Mouse (Mus musculus) urinary bladder, postnatal 10 days (tissue): ENCODE results near the gene Gm44596.
"Not testable (repeated sequence)": the region's sequence is repeated elsewhere in the genome, so short reads cannot be mapped to it uniquely, and the experiment has no call there.

Source experiments
- DNase-seq: peaks from one replicate; pipeline ENCODE4 v3.0.0; 2022; ENCODE audit warnings: low spot score

The Gm44596 gene

DNA sequence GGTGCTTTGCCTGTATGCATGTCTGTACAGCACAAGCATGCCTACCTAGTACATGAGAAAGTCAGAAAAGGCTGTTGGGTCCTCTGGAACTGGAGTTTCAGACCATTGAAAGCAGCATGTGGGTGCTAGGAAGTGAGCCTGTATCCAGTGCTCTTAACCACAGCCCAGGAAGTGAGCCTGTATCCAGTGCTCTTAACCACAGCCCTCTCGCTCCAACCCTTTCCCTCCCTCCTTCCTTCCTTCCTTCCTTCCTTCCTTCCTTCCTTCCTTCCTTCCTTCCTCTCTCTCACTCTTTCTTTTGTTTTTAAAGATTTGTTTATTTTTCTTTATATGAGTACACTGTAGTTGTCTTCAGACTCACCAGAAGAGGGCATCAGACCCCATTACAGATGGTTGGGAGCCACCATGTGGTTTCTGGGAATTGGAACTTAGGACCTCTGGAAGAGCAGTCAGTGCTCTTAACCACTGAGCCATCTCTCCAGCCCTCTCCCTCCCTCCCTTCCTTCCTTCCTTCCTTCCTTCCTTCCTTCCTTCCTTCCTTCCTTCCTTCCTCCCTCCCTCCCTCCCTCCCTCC lies 5.4 kb downstream of the Gm44596 start:
- DNase-seq: not testable (repeated sequence)

DNA sequence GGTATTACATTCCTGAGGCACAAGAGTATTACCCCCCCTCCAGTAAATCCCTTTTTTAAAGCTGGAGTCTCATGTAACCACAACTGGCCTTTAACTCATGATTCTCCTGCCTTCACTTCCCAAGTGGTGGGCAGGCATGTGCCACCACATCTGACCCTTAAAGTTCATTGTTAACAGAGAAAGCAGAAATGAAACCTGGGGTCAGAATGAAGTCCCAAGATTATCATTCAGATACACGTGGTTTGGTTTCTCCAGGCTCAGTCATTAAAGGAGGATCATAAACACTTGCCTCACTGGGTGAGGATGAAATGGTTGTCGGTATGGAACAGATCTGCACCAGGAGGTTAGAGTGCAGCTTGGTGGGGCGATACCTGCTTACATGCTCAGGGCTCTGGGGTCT lies 6.0 kb downstream of the Gm44596 start:
- no peak for DNase-seq

DNA sequence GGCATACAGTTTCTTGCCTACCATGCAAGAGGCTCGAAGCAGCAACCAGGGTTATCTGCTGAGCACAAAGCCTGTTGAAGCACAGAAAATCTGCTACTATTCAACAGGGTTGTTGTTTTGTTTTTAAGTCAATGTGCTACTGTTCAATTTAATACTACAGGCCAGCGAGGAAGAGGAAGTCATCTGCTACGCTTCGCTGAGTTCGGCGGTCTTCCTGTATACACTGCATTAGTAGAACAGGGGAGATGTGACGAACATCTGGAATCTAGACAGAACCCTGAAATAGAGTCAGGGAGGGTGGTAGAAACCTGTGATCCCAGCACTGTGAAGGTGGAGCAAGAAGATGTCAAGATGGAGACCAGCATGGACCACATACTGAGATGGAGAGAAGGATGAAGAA lies 8.4 kb downstream of the Gm44596 start:
- DNase-seq: no peak

DNA sequence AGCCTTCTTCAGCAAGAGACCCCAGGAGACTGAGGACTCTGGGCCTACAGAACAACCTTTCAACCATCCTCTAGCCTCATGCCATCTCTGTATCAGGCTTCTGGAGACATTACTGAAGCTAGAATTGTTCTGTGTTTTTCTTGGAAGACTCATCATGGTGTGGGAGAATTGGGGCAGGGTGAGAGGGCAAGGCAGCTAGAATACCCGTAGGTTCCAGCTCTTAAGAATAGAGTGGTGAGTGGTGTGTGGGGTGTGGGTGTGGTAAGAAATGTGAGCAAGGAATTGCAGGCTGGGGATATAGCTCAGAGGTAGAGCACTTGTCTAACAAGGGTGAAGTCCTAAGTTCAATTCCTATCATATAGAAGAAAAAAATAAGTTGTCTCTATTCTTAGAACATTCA lies 9.7 kb downstream of the Gm44596 start:
- DNase-seq: no peak

DNA sequence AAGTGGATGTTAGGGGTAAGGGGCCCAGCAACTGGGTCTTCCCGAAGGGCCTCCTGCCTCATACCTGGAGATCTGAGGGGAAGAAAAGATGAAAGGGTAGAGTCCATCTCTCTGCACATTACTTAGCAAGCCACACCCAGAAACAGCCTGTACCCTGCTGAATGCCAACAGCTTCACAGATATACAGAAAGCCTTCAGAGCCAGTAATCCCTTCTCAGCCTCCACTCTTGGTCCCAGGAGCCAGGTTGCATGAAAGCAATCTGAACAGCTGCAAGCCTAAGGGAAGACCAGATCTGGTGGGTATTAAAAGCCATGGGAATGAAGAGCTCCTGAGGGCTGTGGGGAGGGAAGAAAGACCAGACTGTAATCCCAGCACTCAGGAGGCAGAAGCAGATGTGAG lies 13.9 kb downstream of the Gm44596 start:
- DNase-seq: no peak

DNA sequence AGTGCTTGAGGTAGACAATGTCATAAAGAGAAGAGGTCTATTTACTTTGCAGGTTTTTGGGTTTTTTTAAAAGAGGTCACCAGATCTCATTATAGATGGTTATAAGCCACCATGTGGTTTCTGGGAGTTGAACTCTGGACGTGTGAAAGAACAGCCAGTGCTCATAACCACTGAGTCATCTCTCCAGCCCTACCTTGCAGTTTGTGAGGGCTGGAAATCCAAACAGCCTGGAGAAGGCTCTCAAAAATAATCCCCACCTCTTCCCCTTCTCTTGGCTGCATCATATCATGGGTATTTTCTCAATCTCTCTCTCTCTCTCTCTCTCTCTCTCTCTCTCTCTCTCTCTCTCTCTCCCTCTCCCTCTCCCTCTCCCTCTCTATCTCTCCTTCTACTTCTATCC lies 15.4 kb downstream of the Gm44596 start:
- DNase-seq: no peak

DNA sequence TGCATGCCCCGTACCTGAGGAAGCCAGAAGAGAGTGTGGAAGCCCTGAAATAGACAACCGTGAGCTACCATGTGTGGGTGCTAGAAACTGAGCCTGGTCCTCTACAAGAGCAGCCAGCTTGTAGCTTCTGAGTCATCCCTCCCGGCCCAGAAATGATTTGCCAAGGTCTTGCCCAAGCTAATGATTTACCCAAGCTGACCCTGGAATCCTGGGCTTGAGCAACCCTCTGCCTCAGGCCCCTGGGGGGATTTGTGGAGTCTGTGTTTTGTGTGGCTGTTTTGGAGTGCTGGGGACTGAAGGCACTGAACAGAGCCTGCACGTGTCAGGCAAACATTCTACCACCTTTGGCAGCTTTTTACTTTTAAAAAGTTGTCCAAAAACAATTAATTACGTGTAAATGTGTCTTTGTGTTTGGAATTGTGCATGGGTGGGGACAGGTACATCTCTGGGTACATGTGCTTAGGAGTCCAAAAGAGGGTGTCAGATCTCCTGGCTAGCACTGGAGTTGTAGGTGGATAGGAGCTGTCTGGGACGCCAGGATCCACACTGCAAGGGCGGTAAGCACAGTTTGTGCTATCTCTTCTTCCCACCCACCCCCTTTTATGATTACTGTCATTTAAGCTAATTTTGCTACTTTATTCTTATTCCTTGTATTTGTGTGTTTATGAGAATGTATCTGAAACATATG lies 22.4 kb downstream of the Gm44596 start:
- DNase-seq: no peak

DNA sequence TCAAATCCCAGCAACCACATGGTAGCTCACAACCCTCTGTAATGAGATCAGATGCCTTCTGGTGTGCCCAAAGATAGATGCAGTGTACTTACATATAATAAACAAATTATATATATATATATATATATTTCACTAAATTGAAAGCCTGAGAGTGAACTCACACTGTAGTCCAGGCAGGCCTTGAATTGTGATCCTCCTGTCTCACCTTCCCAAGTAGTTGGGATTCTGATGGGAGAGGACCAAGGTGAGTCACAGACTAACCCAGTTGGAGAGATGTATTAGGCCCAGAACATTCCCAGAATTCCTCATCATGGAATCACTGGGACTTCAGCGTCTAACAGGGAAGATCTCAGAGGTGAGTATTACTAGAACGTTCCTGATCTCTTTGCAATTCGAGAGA lies 23.7 kb downstream of the Gm44596 start, which contains the start of gene Nrip2:
Nrip2 (plus strand) TSS at position 301 of the 400 bp plus-strand sequence.
- DNase-seq: no peak

DNA sequence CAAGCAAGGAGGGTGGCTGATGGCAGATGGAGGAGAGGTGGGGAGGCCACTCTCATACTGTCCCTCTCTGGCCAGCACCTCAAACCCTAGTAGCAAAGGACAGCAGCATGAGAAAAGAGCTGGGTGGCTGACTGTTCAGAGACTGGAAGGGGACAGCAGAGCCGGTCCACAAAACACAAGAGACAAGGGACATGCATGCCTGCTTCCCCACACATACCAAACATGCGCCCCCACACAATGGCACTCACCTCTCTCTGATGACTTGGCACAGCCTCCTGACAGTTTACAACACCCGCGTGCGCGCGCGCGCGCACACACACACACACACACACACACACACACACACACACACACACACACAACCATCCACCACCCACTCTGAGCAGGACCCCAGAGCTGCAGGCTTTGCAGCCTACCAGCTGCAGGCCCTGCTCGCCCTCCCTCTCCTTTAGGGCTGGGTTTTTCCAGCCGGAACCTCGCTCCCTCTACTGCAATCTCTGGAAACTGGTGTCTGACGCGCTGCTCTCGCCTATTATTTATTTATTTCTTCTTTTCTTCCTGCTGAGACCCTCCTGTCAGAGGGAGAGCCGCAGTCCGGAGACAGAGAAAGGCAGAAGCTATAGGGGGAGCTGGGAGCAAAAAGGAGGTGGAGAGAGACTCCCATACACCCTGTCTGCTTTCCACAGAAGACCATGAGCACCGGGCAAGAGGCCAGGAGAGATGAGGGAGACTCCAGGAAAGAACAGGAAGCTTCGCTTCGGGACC lies 24.3 kb downstream of the Gm44596 start:
- DNase-seq: no peak

DNA sequence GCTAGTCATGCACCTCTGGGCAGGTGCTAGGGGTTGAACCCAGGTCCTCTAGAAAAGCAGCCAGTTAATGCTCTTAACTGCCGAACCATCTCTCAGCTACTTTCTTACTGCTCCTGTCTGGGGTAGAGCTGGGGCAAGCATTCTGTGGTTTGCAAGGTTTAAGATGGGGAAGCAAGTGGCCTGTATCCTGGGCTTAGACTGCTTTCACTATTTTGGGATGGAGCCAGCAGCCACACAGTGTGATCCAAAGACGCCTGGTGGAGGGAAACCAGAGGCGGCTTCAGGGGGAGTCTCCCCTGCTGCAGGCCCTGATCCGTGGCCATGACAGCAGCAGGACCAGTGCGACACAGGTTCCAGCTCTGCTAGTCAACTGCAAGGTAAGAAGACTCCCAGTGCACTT lies 29.4 kb downstream of the Gm44596 start:
- DNase-seq: no peak

DNA sequence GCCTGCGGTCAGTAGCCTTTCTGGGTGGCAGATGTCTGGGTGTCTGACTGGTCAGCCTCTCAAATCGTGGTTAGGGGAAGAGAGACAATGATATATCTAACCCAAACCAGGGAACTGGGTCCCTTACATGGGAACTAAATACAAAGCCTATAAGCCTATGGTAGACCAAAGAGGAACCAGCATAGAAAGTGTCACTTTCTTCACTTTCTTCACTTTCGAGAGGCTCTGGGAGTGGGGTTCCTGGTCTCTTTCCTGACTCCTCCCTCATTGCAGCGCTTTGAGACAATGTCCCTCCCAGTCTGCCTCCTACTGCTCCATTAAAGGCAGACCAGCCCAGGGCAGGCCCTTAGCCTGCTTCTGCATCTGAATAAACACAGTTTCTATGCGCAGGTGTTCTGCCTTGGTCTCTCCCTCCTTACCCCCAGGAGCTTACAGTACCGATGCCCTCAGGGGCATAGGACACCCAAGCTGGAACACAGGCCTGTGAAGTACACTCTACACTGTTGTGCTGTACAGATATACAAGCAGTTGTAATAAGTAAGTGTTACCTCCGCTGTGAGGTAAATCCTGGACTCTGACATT lies 33.3 kb downstream of the Gm44596 start:
- no peak for DNase-seq

DNA sequence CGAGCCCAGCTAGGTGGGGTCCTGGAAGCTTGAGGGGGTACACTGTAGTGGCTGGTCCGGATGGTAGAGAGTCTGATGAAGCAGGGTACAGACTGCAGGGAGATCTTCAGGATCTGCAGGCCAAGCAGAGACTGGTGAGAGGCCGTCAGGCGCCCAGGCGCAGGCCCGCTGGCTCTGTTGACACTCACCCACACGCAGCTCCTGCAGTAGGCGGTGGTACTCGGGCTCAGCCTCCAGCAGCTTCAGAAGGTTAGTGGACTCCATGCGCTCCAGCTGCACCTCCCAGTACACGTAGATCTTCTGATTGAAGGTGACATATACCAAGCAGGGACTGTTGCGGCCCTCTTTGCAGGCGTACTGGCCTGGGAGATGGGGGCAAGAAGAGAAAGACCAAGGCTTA lies 35.0 kb downstream of the Gm44596 start:
- no peak for DNase-seq

DNA sequence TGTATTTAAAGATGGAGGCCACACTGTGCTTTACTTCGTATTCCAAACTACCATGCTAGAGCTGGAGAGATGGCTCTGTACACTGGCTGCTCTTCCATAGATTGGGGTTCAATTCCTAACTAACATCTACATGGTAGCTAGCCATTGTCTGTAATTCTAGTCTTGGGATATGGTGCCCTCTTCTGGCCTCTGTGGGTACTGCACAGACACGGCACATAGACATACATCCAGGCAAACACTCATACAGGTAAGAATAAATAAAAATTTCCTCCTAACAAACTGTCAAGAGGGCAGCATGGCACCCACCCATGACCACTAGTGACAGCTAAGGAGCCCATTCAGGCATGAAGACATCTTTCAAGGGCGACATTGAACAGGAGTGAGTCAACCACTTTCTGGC lies 35.8 kb downstream of the Gm44596 start:
- DNase-seq: no peak

DNA sequence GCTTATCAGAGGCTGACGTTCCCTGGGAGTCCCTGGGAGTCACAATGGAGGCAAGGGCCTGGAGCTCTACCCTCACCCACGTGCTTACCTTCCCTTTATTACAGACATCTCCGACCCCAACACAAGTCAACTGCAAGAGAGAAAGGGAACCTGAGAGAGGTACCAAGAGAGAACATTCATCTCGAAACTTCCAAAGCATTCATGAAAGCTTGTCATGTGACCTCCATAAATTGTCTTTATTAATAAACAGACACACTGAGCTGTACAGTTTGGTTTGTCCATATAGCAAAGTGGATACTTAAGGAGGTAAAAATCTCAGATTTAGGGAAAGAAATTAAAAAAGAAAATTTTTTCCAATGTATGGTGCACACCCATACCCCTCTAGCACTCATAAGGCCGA lies 40.9 kb downstream of the Gm44596 start:
- DNase-seq: no peak

DNA sequence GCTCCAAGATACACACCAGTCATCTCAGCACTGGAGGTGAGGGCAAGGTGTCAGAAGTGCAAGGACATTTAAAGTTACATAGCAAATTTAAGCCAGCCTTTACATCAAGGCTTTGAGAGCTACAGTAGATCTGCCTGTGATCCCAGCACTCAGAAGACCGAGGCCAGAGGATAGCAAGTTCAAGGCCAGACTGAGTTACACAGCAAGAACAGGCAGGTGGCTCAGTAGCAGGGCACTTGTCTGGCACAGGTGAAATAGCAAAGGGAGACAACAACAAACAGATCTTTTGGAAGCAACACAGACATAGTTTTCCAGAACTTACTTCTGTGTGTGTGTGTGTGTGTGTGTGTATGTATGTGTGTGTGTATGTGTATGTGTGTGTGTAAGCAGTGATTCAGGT lies 42.8 kb downstream of the Gm44596 start:
- DNase-seq: no peak

DNA sequence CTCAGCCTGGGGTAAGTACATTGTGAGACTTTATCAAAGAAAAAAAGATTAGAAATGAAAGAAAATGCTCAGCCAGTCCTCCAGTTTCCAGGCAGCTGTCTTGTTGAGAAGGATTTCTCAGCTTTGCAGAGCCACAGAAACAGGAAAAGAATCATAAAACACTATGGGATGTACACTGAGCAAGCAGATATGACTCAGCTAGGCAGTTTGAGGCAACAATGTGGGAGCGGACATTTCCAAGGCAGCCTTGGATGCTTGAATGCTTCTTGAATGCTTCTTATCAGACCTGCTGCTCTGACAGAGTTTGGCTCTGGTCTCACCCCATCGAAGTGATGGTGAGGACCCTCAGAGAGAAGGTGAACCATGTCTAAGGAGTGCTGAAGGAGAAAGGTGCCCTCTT lies 45.7 kb downstream of the Gm44596 start:
- DNase-seq: no peak

DNA sequence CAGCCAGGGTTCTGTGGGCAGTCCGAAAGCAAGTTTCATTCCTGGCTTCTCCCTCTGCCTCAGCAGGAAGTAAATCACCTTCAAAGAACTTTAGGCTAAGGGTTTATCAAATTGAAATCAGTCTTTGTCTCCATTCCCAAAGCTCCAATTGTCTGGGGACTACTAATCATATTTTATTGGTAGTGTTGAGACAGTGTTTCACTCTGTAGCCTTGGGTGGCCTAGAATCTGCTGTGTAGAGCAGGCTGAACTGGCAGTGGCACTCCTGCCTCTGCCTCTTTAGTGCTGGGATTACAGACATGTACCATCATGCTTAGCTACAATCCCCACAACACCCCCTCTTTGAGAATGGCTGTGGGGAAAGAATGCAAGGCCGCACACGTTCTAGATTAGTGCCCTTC lies 46.2 kb downstream of the Gm44596 start:
- no peak for DNase-seq

DNA sequence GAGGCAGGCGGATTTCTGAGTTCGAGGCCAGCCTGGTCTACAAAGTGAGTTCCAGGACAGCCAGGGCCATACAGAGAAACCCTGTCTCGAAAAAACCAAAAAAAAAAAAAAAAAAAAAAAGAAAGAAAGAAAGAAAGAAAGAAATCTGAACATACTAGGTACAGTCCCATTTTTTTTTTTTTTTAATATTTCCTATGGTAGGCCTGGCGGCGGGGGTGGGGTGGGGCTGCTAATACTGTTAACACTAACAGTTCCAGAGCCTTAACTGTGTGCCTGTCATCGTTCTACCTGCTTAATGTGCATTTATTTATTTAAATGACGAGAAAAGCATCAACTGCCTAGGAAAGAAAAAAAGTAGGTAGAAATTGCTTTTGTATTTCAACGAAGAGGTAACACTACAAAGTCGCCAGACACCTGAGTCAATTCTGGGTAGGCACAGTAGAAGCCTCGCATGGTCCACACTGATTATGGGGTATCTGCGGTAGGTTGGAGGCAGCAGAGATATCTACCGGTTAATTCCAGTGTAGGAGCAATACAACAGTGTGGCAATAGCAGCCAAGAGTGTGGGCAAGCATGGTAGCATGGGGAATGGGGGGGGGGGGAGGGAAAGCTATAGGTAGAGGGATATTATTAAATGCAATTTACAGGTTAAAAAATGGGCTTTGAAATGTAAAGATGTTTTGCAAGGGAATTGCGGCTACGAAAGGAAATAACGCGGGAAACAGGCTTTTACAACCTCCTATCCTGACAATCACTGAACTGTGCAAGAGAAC lies 48.4 kb downstream of the Gm44596 start:
- no peak for DNase-seq

DNA sequence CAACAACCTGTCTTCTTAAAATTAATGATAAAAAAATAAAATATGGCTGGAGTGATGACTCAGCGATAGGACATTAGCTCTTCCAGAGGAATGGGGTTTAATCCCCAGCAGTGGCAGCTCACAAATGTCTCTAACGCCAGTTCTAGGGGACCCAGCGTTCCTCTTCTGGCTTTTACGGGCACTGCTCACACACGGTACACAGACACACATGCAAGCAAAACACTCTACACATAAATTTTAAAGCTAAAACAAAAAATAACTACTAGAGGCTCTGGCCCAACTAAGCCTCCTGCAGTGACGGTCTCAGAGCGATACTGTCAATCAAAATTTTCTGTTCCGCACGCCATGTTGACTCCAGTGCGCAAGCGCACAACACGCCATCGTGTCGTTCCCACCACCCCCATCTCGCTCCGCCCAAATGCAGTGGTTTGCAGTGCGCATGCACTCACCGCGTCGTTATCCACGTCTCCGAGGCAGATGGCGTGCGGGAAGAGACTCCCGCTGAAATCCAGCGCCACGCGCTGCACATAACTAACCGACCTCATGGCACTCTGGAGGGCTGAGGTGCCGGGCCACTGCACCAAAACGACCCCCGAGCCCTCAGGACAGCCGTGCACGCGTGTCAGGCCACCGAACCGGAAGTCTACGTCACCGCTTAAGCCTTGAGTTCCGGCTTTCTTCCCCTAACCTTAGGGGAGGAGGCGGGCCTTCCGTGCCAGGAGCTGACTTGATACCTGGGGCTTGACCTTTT lies 49.1 kb downstream of the Gm44596 start, which contains the start of gene Itfg2:
Itfg2 (minus strand) TSS at position 663 of the 751 bp plus-strand sequence.
- DNase-seq: peak; percentile 83

DNA sequence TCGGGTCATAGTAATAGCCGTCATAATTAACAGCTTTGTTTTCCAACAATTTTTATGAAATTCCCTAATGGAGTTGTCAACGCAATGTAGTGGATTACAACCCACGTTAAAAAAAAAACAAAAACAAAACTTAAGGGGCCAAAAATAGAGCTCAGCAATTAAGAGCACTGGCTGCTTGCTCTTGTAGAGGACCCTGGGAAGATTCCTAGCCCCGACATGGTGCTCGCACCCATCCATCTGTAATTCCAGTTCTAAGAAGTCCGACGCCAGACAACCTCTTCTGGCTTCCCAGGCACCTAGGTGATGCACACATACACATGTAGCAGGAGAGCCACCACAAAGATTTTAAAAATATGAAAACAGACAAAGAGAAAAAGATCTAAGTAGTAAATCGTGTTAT lies 49.7 kb downstream of the Gm44596 start:
- DNase-seq: no peak

DNA sequence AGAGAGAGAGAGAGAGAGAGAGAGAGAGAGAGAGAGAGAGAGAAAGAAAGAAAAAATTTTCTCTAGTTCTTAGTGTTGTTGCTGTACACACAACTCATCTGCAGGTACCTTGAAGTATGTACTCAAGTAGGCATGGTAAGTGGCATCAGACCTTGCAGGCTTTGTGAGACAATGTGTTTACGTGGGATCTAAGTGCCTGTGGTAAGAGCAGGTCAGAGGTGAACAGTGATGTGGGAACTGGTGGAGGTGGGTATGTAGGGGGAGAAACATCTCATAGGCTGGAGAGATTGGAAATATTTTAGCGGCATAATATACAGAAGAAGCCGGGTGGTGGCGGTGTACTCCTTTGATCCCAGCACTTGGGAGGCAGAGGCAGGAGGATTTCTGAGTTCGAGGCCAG lies 52.3 kb downstream of the Gm44596 start:
- DNase-seq: no peak
